Comparison of ENCODE assay signal across 9 mouse cellular contexts in genomic region chr5:120571056-120571740, GRCm38 (mm10). TPM values are rescaled to one million over a fixed set of nuclear protein-coding genes. Genes with fewer than 3 reads are reported as not detected.
DNase-seq lines count a peak whose midpoint lies in the region; ATAC-seq and TF ChIP-seq lines count a peak whose summit lies in the region.
"Had no signal": no experiment of that assay in that cellular context is flagged by ENCODE, and none has a peak within 500 bp of the region (broad histone marks: within the 10 kb centered on the region; RNA-seq: fewer than 3 reads in every experiment).

No protein-coding gene starts in this region.

- no peak for TF ChIP-seq CTCF in lung, postnatal 0 days (IDR thresholded peaks at IDR 0.05)

- no peaks in the 10 kb centered on the region for H3K36me3 ChIP-seq in lung, embryonic 16.5 days (ENCODE audit: control insufficient read depth, insufficient read depth, low read length)
- H3K36me3 ChIP-seq in lung, postnatal 0 days (ENCODE audit: insufficient read depth, low read length) = no peaks in the 10 kb centered on the region

- H3K9me3 ChIP-seq in lung, embryonic 16.5 days (ENCODE audit: control insufficient read depth, low read length) = no peaks in the 10 kb centered on the region
- no peaks in the 10 kb centered on the region for H3K9me3 ChIP-seq in lung, postnatal 0 days (ENCODE audit: low read length)

- peak; percentile 65 for ATAC-seq in lung, embryonic 16.5 days (ENCODE audit: low read depth)
- no peak for ATAC-seq in lung, postnatal 0 days

- 40% methylated on average over 14 of the region's 14 CpGs for WGBS in lung, embryonic 16.5 days
- 49% methylated on average over 14 of the region's 14 CpGs for WGBS in lung, postnatal 0 days

- DNase-seq in embryo, embryonic 10 days (ENCODE audit: low spot score) = peak; percentile 62
- no peak for DNase-seq in embryo, embryonic 9.5 days (ENCODE audit: extremely low spot score)
- DNase-seq in lung, postnatal 0 days (ENCODE audit: low spot score) = no peak
- peak; percentile 71 for DNase-seq in kidney, adult 9 months
- DNase-seq in retina, postnatal 1 day = peak; percentile 70
- no peak for DNase-seq in ovary, postnatal 14 days (ENCODE audit: low spot score)
- no peak for DNase-seq in adrenal gland, postnatal 36 days

- no peak overlapping the region for H3K9ac ChIP-seq in lung, embryonic 16.5 days (ENCODE audit: low read length)
- H3K9ac ChIP-seq in lung, postnatal 0 days (replicated peaks; ENCODE audit: low read depth) = no peak overlapping the region

- H3K4me2 ChIP-seq in lung, embryonic 16.5 days (ENCODE audit: low read depth, low read length) = no peak overlapping the region
- H3K4me2 ChIP-seq in lung, postnatal 0 days (replicated peaks; ENCODE audit: low read depth, low read length) = no peak overlapping the region

- H3K4me3 ChIP-seq in lung, embryonic 16.5 days (ENCODE audit: low read length) = no peak overlapping the region
- H3K4me3 ChIP-seq in lung, postnatal 0 days (ENCODE audit: low read depth, low read length) = no peak overlapping the region
- H3K4me3 ChIP-seq: erythroblast, embryonic 14.5 days had no signal

- peaks cover 56% of the 10 kb centered on the region for H3K4me1 ChIP-seq in lung, embryonic 16.5 days (replicated peaks; ENCODE audit: control insufficient read depth, insufficient read depth, low read length)
- H3K4me1 ChIP-seq in lung, postnatal 0 days (ENCODE audit: insufficient read depth, low read depth, low read length) = peaks cover 11% of the 10 kb centered on the region

- no peak for TF ChIP-seq EP300 in lung, postnatal 0 days (IDR thresholded peaks at IDR 0.05)

- H3K27ac ChIP-seq in lung, embryonic 16.5 days (ENCODE audit: low read length) = peak overlapping the region; percentile 69
- no peak overlapping the region for H3K27ac ChIP-seq in lung, postnatal 0 days (ENCODE audit: low read length)

- no peaks in the 10 kb centered on the region for H3K27me3 ChIP-seq in lung, embryonic 16.5 days (ENCODE audit: control insufficient read depth, insufficient read depth, low read depth, low read length)
- H3K27me3 ChIP-seq in lung, postnatal 0 days (replicated peaks; ENCODE audit: insufficient read depth, low read length) = no peaks in the 10 kb centered on the region

RNA-seq across cellular contexts. Expression of gene Tpcn1, which starts 17.3 kb away (rescaled TPM):
- polyA plus RNA-seq in lung, embryonic 16.5 days (2015; fragmentation: Nextera tagmentation; extraction: Ambion mirVana) = 17.8 and 18.0 TPM in 2 replicates
- polyA plus RNA-seq in lung, postnatal 0 days (2015; fragmentation: Nextera tagmentation; extraction: Ambion mirVana) = 17.5 and 19.7 TPM in 2 replicates
- 10 to 100 TPM; 34.1 to 36.9 TPM for total RNA-seq in adrenal gland, postnatal 36 days (2021)

RNA-seq across cellular contexts. Expression of gene Iqcd, which starts 17.6 kb away (rescaled TPM):
- polyA plus RNA-seq in lung, embryonic 16.5 days (2015; fragmentation: Nextera tagmentation; extraction: Ambion mirVana) = 1.2 and 1.9 TPM in 2 replicates
- polyA plus RNA-seq in lung, postnatal 0 days (2015; fragmentation: Nextera tagmentation; extraction: Ambion mirVana) = 1.7 and 2.0 TPM in 2 replicates
- under 1 TPM; 0.36 to 0.40 TPM for total RNA-seq in adrenal gland, postnatal 36 days (2021)

RNA-seq across cellular contexts. Expression of gene Rita1, which starts 41.2 kb away (rescaled TPM):
- polyA plus RNA-seq in lung, embryonic 16.5 days (2015; fragmentation: Nextera tagmentation; extraction: Ambion mirVana) = 13.8 and 14.0 TPM in 2 replicates
- polyA plus RNA-seq in lung, postnatal 0 days (2015; fragmentation: Nextera tagmentation; extraction: Ambion mirVana) = 9.9 and 10.0 TPM in 2 replicates
- 10 to 100 TPM; 15.6 to 15.9 TPM for total RNA-seq in adrenal gland, postnatal 36 days (2021)

RNA-seq across cellular contexts. Expression of gene Ddx54, which starts 41.3 kb away (rescaled TPM):
- polyA plus RNA-seq in lung, embryonic 16.5 days (2015; fragmentation: Nextera tagmentation; extraction: Ambion mirVana) = 36.8 and 37.8 TPM in 2 replicates
- polyA plus RNA-seq in lung, postnatal 0 days (2015; fragmentation: Nextera tagmentation; extraction: Ambion mirVana) = 24.9 and 25.4 TPM in 2 replicates
- total RNA-seq in adrenal gland, postnatal 36 days (2021) = 10 to 100 TPM; 50.4 to 51.1 TPM

Comparison
In these comparisons a context has a peak if more than half of its experiments do, and no peak if none do; other contexts are left out.
1. DNase-seq: peak in embryo, embryonic 10 days (single experiment), kidney, adult 9 months (single experiment) and retina, postnatal 1 day (single experiment); none in embryo, embryonic 9.5 days (single experiment), lung, postnatal 0 days (single experiment), ovary, postnatal 14 days (single experiment) and adrenal gland, postnatal 36 days (0 of 2).